Mouse (Mus musculus): ENCODE measurements around the gene Pak1ip1.

Pak1ip1 gene

GRCm38 (mm10) chr13:41002001-41002400 lies 1.2 kb downstream of the Pak1ip1 start:
- in situ Hi-C loops (cut with MboI; ENCODE audit: unreplicated experiment in 2 of 2): loop anchor here (10.0 to 25.0 kb wide), 3 partner anchors 235 to 610 kb away; partner anchors contain the start of genes Smim13 (in 2 of the 2) and Tmem170b (in 2 of the 2)

- in situ Hi-C loops (cut with MboI; ENCODE audit: unreplicated experiment in 2 of 2): loop anchor here (10.0 to 25.0 kb wide), 3 partner anchors 231 to 606 kb away; partner anchors contain the start of genes Smim13 (in 2 of the 2) and Tmem170b (in 2 of the 2)
Measured at GRCm38 (mm10) chr13:41006244-41006643, 5.4 kb downstream of the Pak1ip1 start.

DNA sequence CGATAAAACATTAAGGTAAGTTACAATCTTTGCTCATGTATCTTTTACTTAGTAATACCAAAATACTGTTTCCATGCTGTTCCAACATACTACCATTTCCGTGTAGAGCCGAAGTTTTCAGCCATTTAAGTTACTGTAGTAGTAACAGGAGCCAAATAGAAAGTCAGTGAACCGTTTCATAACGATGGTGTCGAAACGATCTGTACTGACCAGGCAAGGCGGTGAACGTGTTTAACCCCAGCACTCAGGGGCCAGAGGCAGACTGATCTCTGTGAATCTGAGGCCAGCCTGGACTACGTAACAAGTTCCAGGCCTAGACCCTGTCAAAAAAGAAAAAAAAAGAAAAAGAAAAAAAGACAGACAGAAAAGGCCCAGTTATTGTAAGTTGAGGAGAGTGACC lies 7.4 kb downstream of the Pak1ip1 start:
- in situ Hi-C loops (cut with MboI; ENCODE audit: unreplicated experiment in 2 of 2): loop anchor here (10.0 to 25.0 kb wide), 3 partner anchors 229 to 604 kb away; partner anchors contain the start of genes Smim13 (in 2 of the 2) and Tmem170b (in 2 of the 2)

DNA sequence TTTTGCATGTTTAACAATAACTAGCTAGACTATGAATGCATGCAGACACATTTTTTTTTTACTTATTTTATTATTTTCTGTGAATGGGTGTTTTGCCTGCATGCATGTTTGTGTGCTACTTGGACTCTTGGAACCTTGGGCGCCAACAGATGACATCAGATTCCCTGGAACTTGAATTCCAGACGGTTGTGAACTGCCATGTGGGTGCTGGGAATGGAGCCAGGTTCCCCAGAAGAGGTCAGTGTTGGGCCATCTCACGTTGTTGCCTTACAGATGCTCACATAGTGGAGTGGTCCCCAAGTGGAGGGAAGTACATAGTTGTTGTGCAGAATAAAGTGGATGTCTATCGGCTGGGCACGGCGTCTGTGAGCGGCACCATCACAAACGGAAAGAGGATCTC lies 8.1 kb downstream of the Pak1ip1 start:
- in situ Hi-C loops (cut with MboI; ENCODE audit: unreplicated experiment in 2 of 2): loop anchor here (10.0 to 25.0 kb wide), 3 partner anchors 228 to 603 kb away; partner anchors contain the start of genes Smim13 (in 2 of the 2) and Tmem170b (in 2 of the 2)

DNA sequence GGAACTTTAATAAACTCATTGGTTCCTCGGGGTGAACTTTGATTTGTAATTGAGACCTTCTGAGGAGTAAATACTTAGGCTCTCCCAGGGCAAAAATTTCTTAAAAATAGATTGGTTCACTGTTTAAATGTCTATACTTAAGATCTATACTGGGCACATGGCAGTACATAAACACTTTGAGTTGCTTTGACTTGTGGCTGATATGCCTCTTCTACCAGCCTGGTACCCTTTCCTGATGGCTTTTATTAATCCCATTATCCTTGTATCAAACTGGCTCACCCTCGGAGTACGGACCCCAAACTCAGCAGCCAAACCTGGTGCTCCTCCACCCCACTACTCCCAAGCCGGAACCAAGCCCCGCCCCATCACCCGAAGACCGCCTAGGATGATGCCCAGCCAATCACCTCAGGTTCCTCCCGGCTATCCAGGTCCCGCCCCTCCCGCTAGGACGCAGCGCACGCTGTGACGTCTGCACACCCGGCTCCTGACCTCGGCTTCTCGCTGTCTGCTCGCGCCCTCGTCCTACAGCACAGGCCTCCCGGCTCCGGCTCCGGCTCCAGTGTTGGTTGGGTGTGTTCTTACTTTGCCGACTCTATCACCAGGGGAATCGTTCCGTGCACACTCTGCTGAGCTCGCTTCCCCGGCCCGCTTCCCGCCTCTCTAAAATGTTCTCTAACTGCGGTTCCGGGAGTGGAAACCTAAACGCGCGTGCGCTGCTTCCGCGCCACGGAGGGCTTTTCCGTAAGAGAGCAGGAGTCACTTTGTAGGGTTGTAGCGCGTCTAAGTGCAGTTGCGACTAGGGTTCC lies 15.2 kb downstream of the Pak1ip1 start, which contains the start of gene Tmem14c:
Gene Tmem14c (plus strand): TSS at position 464 of the 806 bp plus-strand sequence.
- in situ Hi-C loops (cut with MboI; ENCODE audit: unreplicated experiment in 2 of 2): loop anchor here (25.0 kb wide), 2 partner anchors 221 to 596 kb away; partner anchors contain the start of genes Tmem170b (in 2 of the 2) and Smim13 (in 1 of the 2)

- in situ Hi-C loops (cut with MboI; ENCODE audit: unreplicated experiment in 2 of 2): loop anchor here (25.0 kb wide), 2 partner anchors 220 to 595 kb away; partner anchors contain the start of genes Tmem170b (in 2 of the 2) and Smim13 (in 1 of the 2)
Measured at GRCm38 (mm10) chr13:41016797-41017405, 16.1 kb downstream of the Pak1ip1 start.

GRCm38 (mm10) chr13:41017832-41018231 lies 17.0 kb downstream of the Pak1ip1 start:
- in situ Hi-C loops (cut with MboI; ENCODE audit: unreplicated experiment in 2 of 2): loop anchor here (25.0 kb wide), 2 partner anchors 219 to 594 kb away; partner anchors contain the start of genes Tmem170b (in 2 of the 2) and Smim13 (in 1 of the 2)

DNA sequence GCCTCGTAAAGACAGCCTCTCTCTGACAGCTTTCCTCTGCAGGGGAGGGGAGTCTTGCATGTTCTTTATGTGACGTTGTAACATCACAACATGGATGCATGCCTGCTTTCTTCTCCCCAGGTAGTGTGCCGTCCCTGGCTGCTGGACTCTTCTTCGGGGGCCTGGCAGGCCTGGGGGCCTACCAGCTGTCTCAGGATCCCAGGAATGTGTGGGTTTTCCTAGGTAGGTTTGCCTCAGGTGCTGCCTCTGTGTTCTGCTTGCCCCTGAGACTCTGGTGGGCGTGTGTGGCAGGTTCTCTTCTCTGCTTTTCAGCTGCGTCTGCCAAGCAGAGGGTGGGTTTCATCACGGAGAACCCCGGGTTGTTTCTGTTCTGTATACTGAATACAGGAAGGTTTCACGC lies 17.4 kb downstream of the Pak1ip1 start:
- in situ Hi-C loops (cut with MboI; ENCODE audit: unreplicated experiment in 2 of 2): loop anchor here (25.0 kb wide), 2 partner anchors 219 to 594 kb away; partner anchors contain the start of genes Tmem170b (in 2 of the 2) and Smim13 (in 1 of the 2)

DNA sequence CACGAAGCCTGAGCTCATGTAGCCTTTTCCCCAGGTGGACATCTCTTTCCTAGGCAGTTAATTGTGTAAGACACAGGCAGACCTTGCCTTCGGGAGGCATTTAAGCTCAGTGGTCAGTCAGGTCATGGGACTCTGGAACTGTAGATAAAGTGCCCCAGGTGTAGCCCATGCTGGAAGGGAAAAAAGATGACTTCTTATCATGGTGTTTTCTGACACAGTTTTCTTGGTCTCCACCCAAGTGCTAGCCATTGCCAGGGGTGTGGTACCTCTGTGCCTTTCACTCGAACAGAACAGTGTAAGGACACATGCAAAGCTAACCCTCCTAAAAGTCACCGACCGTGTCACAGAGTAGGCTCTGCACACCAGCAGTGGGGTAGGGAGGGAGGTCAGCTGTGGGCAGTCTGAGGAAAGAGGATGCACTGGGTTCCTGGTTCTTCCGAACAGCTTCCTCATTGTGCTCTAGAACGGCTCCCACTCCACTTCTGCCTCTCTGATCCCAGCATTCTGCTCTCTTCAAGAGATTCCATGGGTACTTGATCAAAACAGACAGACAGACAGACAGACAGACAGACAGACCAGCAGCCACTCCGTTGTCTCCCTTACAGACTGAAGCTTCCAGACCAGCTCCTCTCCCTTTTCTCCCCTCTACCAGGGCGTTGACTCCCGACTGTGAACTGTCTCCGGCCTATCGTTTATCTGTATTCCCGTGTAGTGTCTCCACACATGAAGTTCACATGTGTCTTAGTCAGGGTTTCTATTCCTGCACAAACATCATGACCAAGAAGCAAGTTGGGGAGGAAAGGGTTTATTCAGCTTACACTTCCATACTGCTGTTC lies 18.2 kb downstream of the Pak1ip1 start:
- in situ Hi-C loops (cut with MboI; ENCODE audit: unreplicated experiment in 2 of 2): loop anchor here (25.0 kb wide), 2 partner anchors 218 to 593 kb away; partner anchors contain the start of genes Tmem170b (in 2 of the 2) and Smim13 (in 1 of the 2)

- in situ Hi-C loops (cut with MboI; ENCODE audit: unreplicated experiment in 2 of 2): loop anchor here (25.0 kb wide), 2 partner anchors 217 to 592 kb away; partner anchors contain the start of genes Tmem170b (in 2 of the 2) and Smim13 (in 1 of the 2)
Measured at GRCm38 (mm10) chr13:41020494-41020893, 19.7 kb downstream of the Pak1ip1 start.

DNA sequence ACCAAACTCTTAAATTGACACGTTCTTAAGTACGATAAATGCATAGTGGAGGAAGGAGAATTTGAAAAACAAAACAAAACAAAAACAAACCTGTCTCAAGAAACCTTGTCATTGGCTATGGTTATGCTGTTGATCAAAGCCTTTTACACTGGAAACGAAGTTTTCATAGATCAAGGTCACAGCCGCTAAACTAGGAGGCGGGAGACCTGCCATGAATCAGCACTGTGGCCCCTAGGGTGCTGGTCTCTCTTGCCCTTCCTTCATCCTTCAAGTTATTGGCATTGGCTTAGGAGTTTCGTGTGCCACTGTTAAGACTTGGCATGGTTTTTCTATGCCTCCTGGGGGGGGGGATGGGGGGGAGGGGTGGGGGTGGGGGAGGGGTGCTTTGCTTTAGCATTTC lies 20.8 kb downstream of the Pak1ip1 start:
- in situ Hi-C loops (cut with MboI; ENCODE audit: unreplicated experiment in 2 of 2): loop anchor here (25.0 kb wide), 2 partner anchors 216 to 591 kb away; partner anchors contain the start of genes Tmem170b (in 2 of the 2) and Smim13 (in 1 of the 2)

DNA sequence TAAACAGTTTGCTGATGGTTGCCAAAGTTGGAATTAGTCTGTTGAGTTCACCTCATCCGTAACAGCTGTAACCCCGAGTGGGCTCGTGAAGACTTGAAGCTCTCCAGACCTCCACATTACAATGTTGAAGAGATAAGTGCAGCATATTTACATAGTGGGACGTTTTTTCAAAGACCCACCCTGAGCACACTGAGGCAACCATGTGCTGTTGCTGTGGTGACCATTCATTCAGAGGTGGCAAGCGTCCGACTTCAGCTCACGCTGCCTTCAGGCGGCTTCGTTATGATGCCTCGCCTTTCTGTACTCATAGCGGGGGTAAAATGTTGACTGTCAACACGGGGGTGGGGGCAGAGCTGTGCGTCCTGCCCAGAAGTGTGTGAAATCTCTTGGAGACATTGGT lies 21.3 kb downstream of the Pak1ip1 start:
- in situ Hi-C loops (cut with MboI; ENCODE audit: unreplicated experiment in 2 of 2): loop anchor here (25.0 kb wide), 2 partner anchors 215 to 590 kb away; partner anchors contain the start of genes Tmem170b (in 2 of the 2) and Smim13 (in 1 of the 2)

- in situ Hi-C loops (cut with MboI; ENCODE audit: unreplicated experiment in 2 of 2): no loop called here
Measured at GRCm38 (mm10) chr13:41030098-41030497, 29.3 kb downstream of the Pak1ip1 start.

GRCm38 (mm10) chr13:41042511-41042910 lies 41.7 kb downstream of the Pak1ip1 start:
- in situ Hi-C loops (cut with MboI; ENCODE audit: unreplicated experiment in 2 of 2): no loop called here

DNA sequence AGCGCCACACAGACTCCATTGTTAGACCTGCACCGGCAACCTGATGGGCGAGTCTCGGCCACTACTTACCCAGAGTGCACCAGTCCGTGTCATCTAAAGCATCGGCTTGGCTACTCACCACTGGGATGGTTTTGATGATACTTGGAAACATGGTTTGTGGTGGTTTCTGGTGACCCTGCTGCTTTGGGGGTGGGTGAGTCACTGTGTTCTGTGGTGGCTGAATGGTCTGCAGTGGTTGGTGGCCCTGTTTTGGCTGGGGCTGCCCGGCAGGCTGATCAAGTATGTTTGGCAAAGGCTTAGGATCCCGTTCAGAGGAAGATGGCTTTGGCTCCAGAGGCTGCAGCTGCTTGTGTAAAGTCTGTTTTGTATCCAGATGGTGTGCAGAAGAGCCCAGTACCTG lies 45.1 kb downstream of the Pak1ip1 start:
- in situ Hi-C loops (cut with MboI; ENCODE audit: unreplicated experiment in 2 of 2): no loop called here

- in situ Hi-C loops (cut with MboI; ENCODE audit: unreplicated experiment in 2 of 2): no loop called here
Measured at GRCm38 (mm10) chr13:41047280-41047679, 46.5 kb downstream of the Pak1ip1 start.

- in situ Hi-C loops (cut with MboI; ENCODE audit: unreplicated experiment in 2 of 2): no loop called here
Measured at GRCm38 (mm10) chr13:41051965-41052364, 51.1 kb downstream of the Pak1ip1 start.

Measured in v-Abl transformed pro-B cells (cell line).